Mouse (Mus musculus): ENCODE measurements around the gene Sppl2b. TPM values are rescaled to one million over a fixed set of nuclear protein-coding genes. Genes with fewer than 3 reads are reported as not detected.

The Sppl2b gene
- total and polyA plus RNA-seq, 2 experiments from 2014 or later, result 78.6 to 132 TPM

DNA sequence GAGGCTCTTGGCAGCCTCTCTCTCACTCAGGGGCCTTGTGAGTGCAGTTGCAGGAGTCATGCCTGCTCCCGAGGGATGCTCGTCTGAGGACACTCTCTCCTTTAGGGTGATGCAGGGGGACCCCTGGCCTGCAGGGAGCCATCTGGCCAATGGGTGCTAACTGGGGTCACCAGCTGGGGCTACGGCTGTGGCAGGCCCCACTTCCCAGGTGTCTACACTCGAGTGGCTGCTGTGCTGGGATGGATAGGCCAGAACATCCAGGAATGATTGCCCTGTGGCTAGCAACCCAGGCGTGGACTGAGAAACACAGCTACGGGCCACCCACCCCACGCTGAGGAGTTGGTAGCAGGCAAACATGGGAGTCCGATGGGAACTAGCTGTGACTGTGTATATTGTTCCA lies 44.0 kb downstream of the Sppl2b start:
- no peak for TF ChIP-seq CTCF (IDR thresholded peaks at IDR 0.05)
- Histone ChIP-seq H3K4me1 (ENCODE audit: insufficient read depth, low read length) (peaks cover 4% of the 10 kb centered on the region; the same call in 1 of the 2 replicates), H3K4me3 (ENCODE audit: low read depth, low read length) (no peak overlapping the region), H3K9me3 (ENCODE audit: low read length) (no peaks in the 10 kb centered on the region), H3K27me3 (ENCODE audit: insufficient read depth, low read length) (no peaks in the 10 kb centered on the region), H3K4me2 (ENCODE audit: low read depth, low read length, poor library complexity, severe bottlenecking) (no peak overlapping the region), H3K9ac (replicated peaks; ENCODE audit: low read length, poor library complexity, severe bottlenecking) (0 out of 2 replicates have a peak overlapping the region, but pooled peaks have one; percentile 81), H3K36me3 (ENCODE audit: insufficient read depth, low read length) (peaks cover 31% of the 10 kb centered on the region), H3K27ac (ENCODE audit: low read depth, low read length) (no peak overlapping the region)
- DNase-seq (ENCODE audit: low spot score) (no peak), ATAC-seq (ENCODE audit: low FRiP score) (no peak)
- 95% methylated on average over 8 of the region's 8 CpGs for WGBS

DNA sequence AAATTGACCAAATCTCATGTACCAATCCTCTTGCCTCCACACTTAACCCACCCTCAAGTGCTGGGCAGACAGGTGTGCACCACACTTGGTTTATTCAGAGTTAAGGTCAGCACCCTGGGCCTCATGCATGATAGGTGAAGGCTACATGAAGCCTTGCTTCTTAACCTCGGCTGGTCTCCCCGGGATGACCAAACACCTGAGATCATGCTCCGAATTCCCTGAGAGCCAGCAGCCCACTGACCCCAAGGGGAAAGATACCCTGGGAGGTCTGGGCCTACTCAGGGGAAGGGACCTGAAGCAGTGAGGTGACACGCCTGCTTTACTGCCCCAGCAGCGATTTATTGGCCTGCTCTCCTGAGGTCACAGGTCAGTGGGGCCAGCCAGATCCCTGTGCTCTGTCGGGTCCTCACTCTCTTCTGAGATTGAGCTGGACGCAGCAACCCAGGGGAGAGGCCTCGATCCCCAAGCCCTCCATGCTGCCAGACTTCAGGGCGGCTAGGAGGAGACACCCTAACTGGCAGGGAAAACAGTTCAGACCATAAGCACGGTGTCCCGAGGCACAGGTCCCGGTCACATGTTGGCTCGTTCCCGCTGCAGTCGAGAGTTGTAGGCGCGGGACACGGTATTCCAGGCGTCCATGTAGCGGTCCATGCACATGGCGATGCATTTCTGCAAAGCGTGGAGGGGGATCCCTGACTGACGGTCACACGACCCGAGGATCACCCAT lies 44.7 kb downstream of the Sppl2b start:
- peak overlapping the region; percentile 93 for H3K4me2 ChIP-seq (ENCODE audit: low read depth, low read length, poor library complexity, severe bottlenecking)
- TF ChIP-seq CTCF (IDR thresholded peaks at IDR 0.05), result no peak
- WGBS, result 14% methylated on average over 24 of the region's 25 CpGs
- H3K9me3 ChIP-seq (ENCODE audit: low read length), result no peaks in the 10 kb centered on the region
- no peaks in the 10 kb centered on the region for H3K27me3 ChIP-seq (ENCODE audit: insufficient read depth, low read length)
- no peak for DNase-seq (ENCODE audit: low spot score)
- peaks cover 37% of the 10 kb centered on the region for H3K36me3 ChIP-seq (ENCODE audit: insufficient read depth, low read length)
- H3K4me3 ChIP-seq (ENCODE audit: low read depth, low read length), result peak overlapping the region; percentile 80
- no peak; the same call in 1 of the 2 replicates for ATAC-seq (ENCODE audit: low FRiP score)
- H3K4me1 ChIP-seq (ENCODE audit: insufficient read depth, low read length), result peaks cover 4% of the 10 kb centered on the region; the same call in 1 of the 2 replicates
- peak overlapping the region; percentile 81 for H3K9ac ChIP-seq (replicated peaks; ENCODE audit: low read length, poor library complexity, severe bottlenecking)
- peak overlapping the region; percentile 93 for H3K27ac ChIP-seq (ENCODE audit: low read depth, low read length)

DNA sequence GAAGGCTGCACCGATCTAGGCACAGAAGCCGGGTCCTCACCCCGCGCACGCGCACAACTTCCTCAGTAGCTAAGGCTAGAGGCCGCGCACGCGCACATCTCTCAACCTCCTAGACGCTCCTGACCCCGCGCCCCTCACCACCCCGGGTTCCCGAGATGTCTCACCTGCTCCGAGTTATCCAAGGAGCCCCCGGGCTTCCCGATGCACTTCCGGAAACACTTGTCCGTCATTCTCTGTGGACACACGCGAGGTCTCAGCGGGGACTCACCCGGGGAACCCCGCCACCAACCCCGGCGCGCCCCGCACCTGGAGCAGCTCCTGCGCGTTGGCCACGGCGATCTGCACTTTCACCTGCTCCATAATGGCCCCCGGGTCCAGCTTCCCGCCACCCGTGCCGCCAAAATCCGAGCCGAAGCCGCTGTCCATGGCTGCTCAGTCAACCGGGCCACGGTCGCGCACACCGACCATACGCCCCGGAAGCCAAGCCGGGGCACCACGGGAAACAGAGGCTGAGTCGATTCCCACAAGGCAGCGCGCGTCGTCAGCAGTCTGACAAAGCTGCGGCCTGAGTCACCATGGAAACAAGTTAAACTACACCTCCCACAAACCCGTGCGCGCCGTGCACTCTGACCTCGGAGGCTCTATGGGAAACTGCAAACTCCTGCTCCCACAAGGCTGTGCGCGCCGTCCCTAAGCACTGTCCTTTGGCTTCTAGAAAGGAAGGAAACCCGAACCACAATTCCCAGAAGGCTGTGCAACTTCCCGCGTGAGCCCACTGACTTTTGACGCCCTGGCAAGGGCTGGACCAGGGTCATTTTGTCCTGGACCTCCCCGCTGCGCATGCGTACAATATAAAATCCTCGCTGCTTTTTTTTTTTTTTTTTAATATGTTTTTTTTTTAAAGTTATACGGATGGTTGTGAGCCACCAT lies 45.5 kb downstream of the Sppl2b start, which contains the start of gene Timm13:
Gene Timm13 (minus strand): TSS at position 652 of the 930 bp plus-strand sequence.
- peak within 1 kb of the TSS; percentile 93 for H3K4me2 ChIP-seq (ENCODE audit: low read depth, low read length, poor library complexity, severe bottlenecking)
- H3K9me3 ChIP-seq (ENCODE audit: low read length), result no peaks in the 10 kb centered on the region
- under 1% methylated on average over 72 of the region's 72 CpGs for WGBS
- TF ChIP-seq CTCF (IDR thresholded peaks at IDR 0.05), result no peak
- peak; percentile 100 for DNase-seq (ENCODE audit: low spot score)
- peak within 1 kb of the TSS; percentile 81 for H3K9ac ChIP-seq (replicated peaks; ENCODE audit: low read length, poor library complexity, severe bottlenecking)
- no peaks in the 10 kb centered on the region for H3K27me3 ChIP-seq (ENCODE audit: insufficient read depth, low read length)
- H3K4me3 ChIP-seq (ENCODE audit: low read depth, low read length), result peak within 1 kb of the TSS; percentile 80
- H3K4me1 ChIP-seq (ENCODE audit: insufficient read depth, low read length), result peaks cover 4% of the 10 kb centered on the region; the same call in 1 of the 2 replicates
- ATAC-seq (ENCODE audit: low FRiP score), result peak; percentile 93
- peaks cover 42% of the 10 kb centered on the region for H3K36me3 ChIP-seq (ENCODE audit: insufficient read depth, low read length)
- H3K27ac ChIP-seq (ENCODE audit: low read depth, low read length), result peak within 1 kb of the TSS; percentile 93

DNA sequence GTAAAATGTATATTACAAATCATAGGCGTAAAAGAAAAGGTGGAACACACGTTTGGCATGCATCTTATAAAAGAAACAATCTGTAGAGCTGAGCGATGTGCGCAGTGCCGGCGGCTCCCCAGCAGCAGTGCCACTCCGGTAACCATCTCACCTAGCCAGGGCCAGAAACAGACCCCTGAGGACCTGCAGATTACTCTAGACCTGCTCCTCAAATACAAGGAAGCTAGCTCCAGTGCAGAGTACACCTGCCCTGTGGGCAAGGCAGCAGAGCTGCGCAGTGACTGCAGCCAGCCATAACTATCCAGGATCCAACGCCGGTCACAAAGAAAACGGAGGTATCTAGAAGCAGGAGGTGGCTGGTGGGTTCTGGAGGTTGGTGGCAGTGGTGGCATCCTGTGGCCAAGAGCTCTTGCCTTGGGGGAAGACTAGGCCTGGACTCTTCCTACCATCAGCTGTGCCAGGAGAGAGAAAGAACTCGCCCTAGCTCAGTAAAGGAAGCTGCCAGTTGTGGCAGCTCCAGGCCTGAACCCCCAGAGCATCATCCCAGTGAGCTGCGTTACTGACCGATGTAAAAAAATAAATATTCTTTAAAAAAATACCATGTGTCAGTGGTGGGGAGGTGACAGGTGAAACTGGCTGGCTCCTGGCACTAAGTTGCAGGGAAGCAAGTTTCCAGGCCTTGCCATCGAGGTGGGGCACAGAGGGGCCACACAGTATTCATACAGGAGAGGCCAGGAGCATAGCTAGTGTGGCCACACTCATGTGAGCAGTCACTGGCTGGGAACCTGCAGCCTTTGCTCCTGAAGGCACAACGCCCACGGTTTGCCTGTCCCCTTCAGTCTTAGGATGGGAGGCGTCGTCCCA lies 46.6 kb downstream of the Sppl2b start:
- Histone ChIP-seq H3K9me3 (ENCODE audit: low read length) (no peaks in the 10 kb centered on the region), H3K4me3 (ENCODE audit: low read depth, low read length) (no peak overlapping the region), H3K27ac (ENCODE audit: low read depth, low read length) (peak overlapping the region; percentile 47; the same call in 1 of the 2 replicates), H3K4me2 (ENCODE audit: low read depth, low read length, poor library complexity, severe bottlenecking) (peak overlapping the region; percentile 20; the same call in 1 of the 2 replicates), H3K4me1 (ENCODE audit: insufficient read depth, low read length) (peaks cover 4% of the 10 kb centered on the region; the same call in 1 of the 2 replicates), H3K9ac (replicated peaks; ENCODE audit: low read length, poor library complexity, severe bottlenecking) (no peak overlapping the region), H3K27me3 (ENCODE audit: insufficient read depth, low read length) (no peaks in the 10 kb centered on the region), H3K36me3 (ENCODE audit: insufficient read depth, low read length) (peaks cover 51% of the 10 kb centered on the region)
- TF ChIP-seq CTCF (IDR thresholded peaks at IDR 0.05), result no peak
- ATAC-seq (ENCODE audit: low FRiP score), result no peak
- DNase-seq (ENCODE audit: low spot score), result no peak
- WGBS, result 89% methylated on average over 19 of the region's 19 CpGs

DNA sequence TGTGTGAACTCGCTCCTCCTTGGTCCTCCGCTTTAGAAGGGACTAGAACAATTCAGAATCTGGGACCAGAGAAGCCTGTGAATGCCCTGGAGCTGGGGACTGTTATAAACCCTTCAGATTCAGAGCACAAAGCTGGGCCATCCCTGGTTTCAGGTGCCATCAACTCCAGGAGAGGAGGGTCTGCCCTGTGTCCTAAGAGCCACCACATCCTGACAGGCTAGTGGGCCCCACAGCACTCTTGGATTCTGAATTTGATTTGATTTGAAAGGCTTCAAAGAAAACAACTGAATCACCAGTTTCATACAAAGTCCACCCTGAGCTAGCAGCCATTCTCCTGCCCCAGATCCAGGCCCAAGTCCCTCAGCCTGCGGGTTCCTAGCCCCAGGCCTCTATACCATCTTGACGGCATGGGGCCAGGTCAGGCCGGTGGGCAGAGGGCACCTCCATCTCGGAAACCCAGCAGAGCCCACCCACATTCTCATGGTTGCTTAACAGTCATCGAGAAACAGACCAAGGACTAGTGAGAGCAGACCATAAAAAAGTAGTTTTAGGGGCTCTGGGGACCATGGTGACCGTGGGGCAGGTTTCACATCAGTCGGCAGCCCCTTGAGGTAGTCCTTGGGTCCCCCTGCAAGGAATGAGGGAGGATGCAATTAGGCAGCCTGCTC lies 47.3 kb downstream of the Sppl2b start:
- WGBS, result 95% methylated on average over 9 of the region's 9 CpGs
- no peak for DNase-seq (ENCODE audit: low spot score)
- Histone ChIP-seq H3K4me3 (ENCODE audit: low read depth, low read length) (no peak overlapping the region), H3K9me3 (ENCODE audit: low read length) (no peaks in the 10 kb centered on the region), H3K27ac (ENCODE audit: low read depth, low read length) (no peak overlapping the region), H3K4me1 (ENCODE audit: insufficient read depth, low read length) (peaks cover 4% of the 10 kb centered on the region; the same call in 1 of the 2 replicates), H3K36me3 (ENCODE audit: insufficient read depth, low read length) (peaks cover 54% of the 10 kb centered on the region), H3K9ac (replicated peaks; ENCODE audit: low read length, poor library complexity, severe bottlenecking) (no peak overlapping the region), H3K4me2 (ENCODE audit: low read depth, low read length, poor library complexity, severe bottlenecking) (no peak overlapping the region), H3K27me3 (ENCODE audit: insufficient read depth, low read length) (no peaks in the 10 kb centered on the region)
- no peak for TF ChIP-seq CTCF (IDR thresholded peaks at IDR 0.05)
- no peak for ATAC-seq (ENCODE audit: low FRiP score)
